Mouse (Mus musculus): Measurements from ENCODE around the gene Rnf135. TPM values are rescaled to one million over a fixed set of nuclear protein-coding genes. Genes with fewer than 3 reads are reported as not detected.
A peak's percentile ranks its signal among the peaks of the same experiment; 100 is the strongest.

Rnf135 gene
- total RNA-seq (2014; rRNA removed): 3.0 and 3.7 TPM in 2 replicates
- polyA plus RNA-seq (2015; fragmentation: Nextera tagmentation; extraction: Ambion mirVana): 3.3 and 4.2 TPM in 2 replicates

DNA sequence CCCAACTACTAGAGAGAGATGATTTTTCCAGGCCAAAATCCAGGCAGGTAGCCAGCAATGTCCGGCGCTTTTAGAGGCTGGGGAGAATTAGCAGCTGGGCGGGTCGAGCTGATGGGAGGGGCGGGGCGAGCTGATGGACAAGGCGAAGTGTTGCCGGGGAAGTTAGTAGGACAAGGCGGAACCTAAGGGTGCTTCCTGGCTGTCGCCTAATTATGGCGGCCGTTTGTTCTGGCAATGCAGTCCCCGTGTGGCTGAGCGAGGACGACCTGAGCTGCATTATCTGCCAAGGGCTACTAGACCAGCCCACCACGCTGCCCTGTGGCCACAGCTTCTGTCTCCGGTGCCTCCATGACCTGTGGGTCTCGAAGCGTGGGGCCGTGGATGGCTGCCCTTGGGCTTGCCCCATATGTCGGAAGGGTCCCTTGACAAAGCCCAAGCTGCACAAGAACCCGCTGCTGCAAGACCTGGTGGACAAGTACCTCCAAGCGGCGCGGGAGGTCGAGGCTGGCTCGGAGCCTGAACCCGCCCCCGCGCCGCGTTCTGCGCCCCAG, at the start of gene Rnf135:
Gene Rnf135 (plus strand): TSS at position 147 of the 551 bp plus-strand sequence.
- peak within 1 kb of the TSS; percentile 45 for H3K9ac ChIP-seq (replicated peaks; ENCODE audit: low read length, poor library complexity, severe bottlenecking)
- ATAC-seq (ENCODE audit: low FRiP score) (peak; percentile 62; the same call in 1 of the 2 replicates), DNase-seq (ENCODE audit: low spot score) (peak; percentile 89)
- H3K9me3 ChIP-seq (ENCODE audit: low read length): no peaks in the 10 kb centered on the region
- no peaks in the 10 kb centered on the region for H3K27me3 ChIP-seq (ENCODE audit: insufficient read depth, low read length)
- no peaks in the 10 kb centered on the region for H3K36me3 ChIP-seq (ENCODE audit: insufficient read depth, low read length)
- peak within 1 kb of the TSS; percentile 40 for H3K4me3 ChIP-seq (ENCODE audit: low read depth, low read length)
- H3K27ac ChIP-seq (ENCODE audit: low read depth, low read length): 0 out of 2 replicates have a peak within 1 kb of the TSS, but pooled peaks have one; percentile 27
- H3K4me1 ChIP-seq (ENCODE audit: insufficient read depth, low read length): no peaks in the 10 kb centered on the region
- no peak for TF ChIP-seq CTCF (IDR thresholded peaks at IDR 0.05)
- WGBS: 1% methylated on average over 33 of the region's 33 CpGs
- H3K4me2 ChIP-seq (ENCODE audit: low read depth, low read length, poor library complexity, severe bottlenecking): peak within 1 kb of the TSS; percentile 52

DNA sequence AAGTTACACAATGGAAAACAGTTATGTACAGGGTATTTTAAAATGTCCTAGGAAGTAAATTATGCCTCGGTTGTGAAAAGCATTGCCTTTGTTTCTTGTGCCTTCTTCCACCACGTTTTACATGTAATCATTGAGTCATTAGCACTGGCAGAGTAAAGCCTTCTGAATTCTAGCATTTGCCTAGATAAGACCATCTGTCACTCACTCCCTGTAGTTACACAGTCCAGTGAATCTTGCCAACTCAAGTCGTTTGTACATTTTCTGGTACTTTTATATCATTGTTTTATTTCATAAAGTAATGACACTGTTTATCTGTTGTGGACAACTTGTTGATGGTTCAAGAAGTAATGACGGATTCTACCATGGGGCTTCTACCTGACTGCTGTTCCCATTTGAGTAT, 48.9 kb upstream of the Rnf135 start:
- Histone ChIP-seq H3K9ac (replicated peaks; ENCODE audit: low read length, poor library complexity, severe bottlenecking) (no peak overlapping the region), H3K27ac (ENCODE audit: low read depth, low read length) (no peak overlapping the region), H3K36me3 (ENCODE audit: insufficient read depth, low read length) (peaks cover 16% of the 10 kb centered on the region; the same call in 1 of the 2 replicates), H3K4me1 (ENCODE audit: insufficient read depth, low read length) (no peaks in the 10 kb centered on the region), H3K4me3 (ENCODE audit: low read depth, low read length) (no peak overlapping the region), H3K27me3 (ENCODE audit: insufficient read depth, low read length) (no peaks in the 10 kb centered on the region), H3K9me3 (ENCODE audit: low read length) (no peaks in the 10 kb centered on the region), H3K4me2 (ENCODE audit: low read depth, low read length, poor library complexity, severe bottlenecking) (no peak overlapping the region)
- no peak for TF ChIP-seq CTCF (IDR thresholded peaks at IDR 0.05)
- WGBS: 80% methylated on average over 4 of the region's 4 CpGs
- DNase-seq (ENCODE audit: low spot score) (no peak), ATAC-seq (ENCODE audit: low FRiP score) (no peak)

DNA sequence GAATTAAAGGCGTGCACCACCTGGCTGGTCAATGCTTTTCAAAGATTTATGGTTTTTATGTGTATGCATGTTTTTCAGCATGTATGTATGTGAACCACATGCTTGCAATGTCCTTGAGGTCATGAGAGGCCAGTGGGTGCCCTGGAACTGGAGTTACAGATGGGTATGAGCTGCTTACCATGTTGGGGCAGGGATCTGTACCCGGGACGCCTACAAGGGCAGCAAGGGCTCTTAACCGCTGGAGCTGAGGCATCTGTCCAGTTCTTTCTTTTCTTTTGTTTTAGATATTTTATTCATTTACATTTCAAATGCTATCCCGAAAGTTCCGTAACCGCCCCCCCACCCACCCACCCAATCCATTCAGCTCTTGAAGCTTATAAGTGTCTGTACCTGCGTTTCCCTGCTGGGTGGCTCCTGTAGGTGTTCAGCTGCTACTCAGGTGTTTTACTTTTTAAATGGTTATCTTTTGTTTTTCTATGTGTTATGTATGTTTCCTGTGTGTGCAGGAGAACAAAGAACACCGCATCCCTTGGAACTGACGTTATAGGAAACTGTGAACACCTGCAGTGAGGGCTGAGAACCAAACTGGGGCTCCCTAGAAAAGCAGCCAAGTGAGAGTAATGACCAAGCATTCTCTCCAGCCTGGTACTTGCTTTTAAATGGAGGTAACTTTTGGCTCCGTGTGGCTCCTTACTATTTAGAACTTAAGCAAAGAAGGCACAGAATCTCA, 47.5 kb upstream of the Rnf135 start:
- no peak for TF ChIP-seq CTCF (IDR thresholded peaks at IDR 0.05)
- DNase-seq (ENCODE audit: low spot score) (no peak), ATAC-seq (ENCODE audit: low FRiP score) (no peak)
- Histone ChIP-seq H3K27ac (ENCODE audit: low read depth, low read length) (no peak overlapping the region), H3K4me2 (ENCODE audit: low read depth, low read length, poor library complexity, severe bottlenecking) (no peak overlapping the region), H3K4me3 (ENCODE audit: low read depth, low read length) (no peak overlapping the region), H3K9me3 (ENCODE audit: low read length) (no peaks in the 10 kb centered on the region), H3K9ac (replicated peaks; ENCODE audit: low read length, poor library complexity, severe bottlenecking) (no peak overlapping the region), H3K36me3 (ENCODE audit: insufficient read depth, low read length) (peaks cover 19% of the 10 kb centered on the region), H3K27me3 (ENCODE audit: insufficient read depth, low read length) (no peaks in the 10 kb centered on the region), H3K4me1 (ENCODE audit: insufficient read depth, low read length) (0 out of 2 replicates have a peak, but pooled peaks cover 3% of the 10 kb centered on the region)
- 90% methylated on average over 11 of the region's 11 CpGs for WGBS

DNA sequence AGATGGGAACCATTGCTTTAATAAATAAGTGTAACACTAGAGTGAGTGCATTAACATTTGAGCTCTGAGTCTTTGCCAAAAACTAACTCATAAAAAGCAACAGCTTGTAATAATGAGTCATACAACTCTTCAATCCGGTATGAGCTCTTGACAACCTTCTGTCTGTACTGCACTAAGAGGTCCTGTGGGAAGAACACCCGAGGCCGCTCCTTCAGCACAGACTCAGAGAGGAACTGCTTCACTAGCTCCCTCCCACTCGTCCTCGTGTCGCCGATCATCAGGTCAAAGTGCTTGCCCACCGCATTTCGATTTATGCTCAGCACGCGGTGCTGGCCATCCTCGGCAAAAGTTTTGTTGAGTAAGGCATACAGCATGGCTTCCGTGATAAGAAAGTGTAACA, 46.9 kb upstream of the Rnf135 start:
- H3K9me3 ChIP-seq (ENCODE audit: low read length): no peaks in the 10 kb centered on the region
- H3K4me1 ChIP-seq (ENCODE audit: insufficient read depth, low read length): 0 out of 2 replicates have a peak, but pooled peaks cover 3% of the 10 kb centered on the region
- H3K36me3 ChIP-seq (ENCODE audit: insufficient read depth, low read length): peaks cover 19% of the 10 kb centered on the region
- no peaks in the 10 kb centered on the region for H3K27me3 ChIP-seq (ENCODE audit: insufficient read depth, low read length)
- no peak overlapping the region for H3K27ac ChIP-seq (ENCODE audit: low read depth, low read length)
- no peak for TF ChIP-seq CTCF (IDR thresholded peaks at IDR 0.05)
- H3K4me2 ChIP-seq (ENCODE audit: low read depth, low read length, poor library complexity, severe bottlenecking): no peak overlapping the region
- DNase-seq (ENCODE audit: low spot score): no peak
- WGBS: 91% methylated on average over 13 of the region's 13 CpGs
- no peak overlapping the region for H3K9ac ChIP-seq (replicated peaks; ENCODE audit: low read length, poor library complexity, severe bottlenecking)
- no peak overlapping the region for H3K4me3 ChIP-seq (ENCODE audit: low read depth, low read length)
- no peak for ATAC-seq (ENCODE audit: low FRiP score)

DNA sequence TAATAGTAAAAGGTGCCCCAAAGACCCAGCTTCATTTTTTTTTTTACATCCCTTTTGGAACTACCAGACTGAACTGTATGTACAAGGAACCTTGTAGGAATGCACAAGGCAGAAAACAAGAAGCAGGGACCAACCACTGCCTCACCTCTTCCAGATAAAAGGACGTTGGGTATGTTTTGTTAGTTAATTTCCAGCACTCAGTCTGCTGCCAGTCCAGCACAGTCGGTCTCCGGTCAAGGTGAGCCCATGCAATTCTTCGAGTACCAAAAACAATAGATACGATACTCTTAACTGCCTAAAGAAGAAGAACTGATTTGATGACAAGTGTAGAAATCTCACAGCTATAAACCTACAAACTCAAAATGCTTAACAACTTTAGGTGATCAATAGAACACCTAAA, 45.9 kb upstream of the Rnf135 start:
- ATAC-seq (ENCODE audit: low FRiP score): no peak
- no peak overlapping the region for H3K4me3 ChIP-seq (ENCODE audit: low read depth, low read length)
- 93% methylated on average over 5 of the region's 5 CpGs for WGBS

More for the DNA sequence above, 45.9 kb upstream of the Rnf135 start:
- TF ChIP-seq CTCF (IDR thresholded peaks at IDR 0.05): no peak
- Histone ChIP-seq H3K4me1 (ENCODE audit: insufficient read depth, low read length) (0 out of 2 replicates have a peak, but pooled peaks cover 3% of the 10 kb centered on the region), H3K4me2 (ENCODE audit: low read depth, low read length, poor library complexity, severe bottlenecking) (no peak overlapping the region), H3K27me3 (ENCODE audit: insufficient read depth, low read length) (no peaks in the 10 kb centered on the region), H3K9ac (replicated peaks; ENCODE audit: low read length, poor library complexity, severe bottlenecking) (no peak overlapping the region), H3K27ac (ENCODE audit: low read depth, low read length) (no peak overlapping the region), H3K36me3 (ENCODE audit: insufficient read depth, low read length) (peaks cover 11% of the 10 kb centered on the region), H3K9me3 (ENCODE audit: low read length) (no peaks in the 10 kb centered on the region)
- DNase-seq (ENCODE audit: low spot score): no peak
